Mouse (Mus musculus) thymus, adult 18-20 months (tissue): Measurements from ENCODE around the gene Fgd3.

Experiments
- DNase-seq, 2 experiments: peaks; one replicate each; pipeline ENCODE4 v3.0.0; 2022; ENCODE audit warnings: mixed read lengths in 2 of 2

Fgd3 gene

GRCm38 (mm10) chr13:49214454-49214853 lies 105.7 kb downstream of the Fgd3 start:
- no peak for DNase-seq

GRCm38 (mm10) chr13:49213531-49213932 lies 106.6 kb downstream of the Fgd3 start:
- no peak for DNase-seq

GRCm38 (mm10) chr13:49212711-49213500 lies 107.2 kb downstream of the Fgd3 start:
- no peak for DNase-seq
